Mouse (Mus musculus): ENCODE data around the gene Rps6ka1.
"Not testable (repeated sequence)": the region's sequence is repeated elsewhere in the genome, so short reads cannot be mapped to it uniquely, and the experiment has no call there.

Rps6ka1 gene

DNA sequence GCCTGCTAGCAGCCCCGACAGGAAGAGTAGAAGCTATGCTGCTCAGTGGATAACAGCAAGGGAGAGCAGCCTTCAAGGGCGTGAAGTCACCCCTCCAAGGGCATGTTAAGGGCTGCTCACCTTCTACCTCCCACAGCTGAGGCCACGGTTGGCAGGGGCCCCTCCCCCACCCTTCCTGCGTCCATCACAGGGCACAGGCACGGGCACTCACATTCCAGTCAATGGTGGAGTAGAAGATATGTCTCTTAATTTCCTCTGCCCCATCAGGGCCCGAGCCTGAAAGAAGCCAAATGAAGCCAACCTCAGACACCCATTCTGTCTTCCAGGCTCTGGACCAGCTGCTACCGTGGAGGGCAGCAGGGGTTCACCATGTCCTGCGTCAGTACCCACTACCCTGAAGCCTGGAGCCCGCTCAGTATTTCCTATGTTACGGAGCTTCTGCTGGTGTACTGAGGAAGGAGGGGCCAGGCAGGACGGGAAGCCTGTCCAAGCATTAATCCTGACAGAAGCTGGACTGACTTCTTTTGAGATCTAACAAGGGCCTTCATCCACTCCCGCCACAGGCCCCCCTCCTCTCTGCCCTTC is 23.7 kb downstream of the Rps6ka1 start:
- no peak for DNase-seq (ENCODE audit: low spot score in 2 of 2)

DNA sequence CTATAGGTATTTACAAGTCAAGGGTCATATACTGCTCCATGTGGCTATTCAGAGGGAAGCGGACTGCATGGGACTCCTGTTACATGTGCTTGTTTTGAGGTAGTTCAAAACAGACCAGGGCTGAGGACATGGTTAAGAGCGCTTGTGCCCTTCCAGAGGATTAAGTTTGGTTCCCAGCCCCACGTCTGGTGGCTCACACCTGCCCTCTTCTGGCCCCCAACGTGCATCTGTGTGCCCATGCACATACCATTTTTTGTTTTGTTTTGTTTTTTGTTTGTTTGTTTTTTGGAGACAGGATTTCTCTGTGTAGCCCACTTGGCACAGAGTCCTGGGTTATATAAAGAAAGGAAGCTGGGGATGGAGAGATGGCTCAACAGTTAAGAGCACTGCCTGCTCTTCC is 30.1 kb downstream of the Rps6ka1 start:
- DNase-seq (ENCODE audit: low spot score in 2 of 2), result no peak

DNA sequence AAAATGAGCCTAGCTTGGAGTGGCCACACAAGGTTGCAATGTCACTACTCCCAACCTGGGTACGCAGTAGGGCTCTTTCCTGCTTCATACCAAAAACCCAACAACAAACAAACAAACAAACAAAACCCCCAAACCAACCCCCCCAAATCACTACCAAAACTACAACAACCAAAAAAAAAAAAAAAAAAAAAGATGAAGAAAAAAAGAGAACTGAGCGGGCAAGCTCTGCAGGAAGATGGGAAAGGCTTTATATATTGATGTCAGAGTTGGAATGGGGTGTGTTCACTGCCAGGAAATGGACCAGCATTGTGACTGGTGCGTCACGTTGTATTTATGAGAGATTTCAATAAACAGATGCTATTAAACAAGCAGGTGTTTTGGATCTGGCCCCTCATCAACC is 33.0 kb downstream of the Rps6ka1 start:
- DNase-seq (ENCODE audit: low spot score in 2 of 2), result no peak

DNA sequence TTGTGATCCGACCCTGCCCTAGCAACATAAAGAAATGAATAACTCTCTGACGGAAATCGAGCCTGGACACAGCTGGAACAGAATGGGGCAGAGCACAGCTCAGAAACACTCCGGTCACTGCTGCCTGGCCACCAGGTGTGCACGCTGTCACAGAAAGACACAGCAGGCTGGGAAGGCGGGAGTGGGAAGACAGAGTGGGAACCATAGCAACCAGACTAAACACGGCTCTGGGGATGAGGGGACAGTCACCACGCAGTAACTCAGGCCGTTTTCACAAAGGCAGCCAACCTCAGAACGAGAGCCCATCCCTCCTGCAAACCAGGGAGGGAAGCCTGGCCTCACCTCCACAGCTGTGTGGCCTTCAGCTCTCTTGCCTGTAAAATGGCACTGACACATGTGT is 34.0 kb downstream of the Rps6ka1 start:
- DNase-seq (ENCODE audit: low spot score in 2 of 2), result peak in 1 of 2 experiments; percentile 14

DNA sequence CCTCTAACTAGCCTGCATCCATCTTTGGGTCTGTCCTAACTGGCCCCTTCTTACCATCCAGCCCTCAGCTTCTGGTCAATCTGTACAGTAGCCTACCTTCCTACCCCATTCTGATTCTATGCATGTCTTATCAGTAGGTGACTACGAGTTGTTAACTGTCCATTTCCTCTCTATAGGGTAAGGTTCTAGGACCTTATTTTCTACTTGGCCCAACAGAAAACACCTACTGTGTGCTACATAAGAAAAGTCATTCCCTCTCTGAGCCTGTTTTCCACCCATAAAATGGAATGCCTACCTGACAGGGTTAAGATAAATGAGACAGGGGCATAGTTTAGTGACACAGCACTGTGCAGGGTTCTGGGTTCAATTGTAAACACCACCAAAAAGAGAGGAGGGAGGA is 41.0 kb downstream of the Rps6ka1 start:
- no peak for DNase-seq (ENCODE audit: low spot score in 2 of 2)

DNA sequence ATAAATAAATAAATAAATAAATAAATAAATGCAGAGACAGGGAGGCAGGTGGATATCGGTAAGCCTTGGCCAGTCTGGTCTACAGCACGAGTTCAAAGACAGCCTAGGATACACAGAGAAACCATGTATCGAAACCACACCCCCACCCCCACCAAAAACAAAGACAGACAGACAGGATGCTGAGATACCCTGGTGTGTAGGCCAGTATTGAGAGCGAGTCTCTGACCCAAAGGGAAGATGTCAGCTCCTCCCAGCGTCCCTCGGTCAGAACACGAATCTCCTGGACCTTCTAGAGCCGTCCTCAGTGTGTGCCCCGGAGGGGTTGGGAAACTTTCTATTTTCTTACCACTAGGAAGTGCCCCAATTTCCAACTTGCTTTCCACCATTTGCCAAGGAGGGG is 42.5 kb downstream of the Rps6ka1 start:
- DNase-seq (ENCODE audit: low spot score in 2 of 2), result no peak

DNA sequence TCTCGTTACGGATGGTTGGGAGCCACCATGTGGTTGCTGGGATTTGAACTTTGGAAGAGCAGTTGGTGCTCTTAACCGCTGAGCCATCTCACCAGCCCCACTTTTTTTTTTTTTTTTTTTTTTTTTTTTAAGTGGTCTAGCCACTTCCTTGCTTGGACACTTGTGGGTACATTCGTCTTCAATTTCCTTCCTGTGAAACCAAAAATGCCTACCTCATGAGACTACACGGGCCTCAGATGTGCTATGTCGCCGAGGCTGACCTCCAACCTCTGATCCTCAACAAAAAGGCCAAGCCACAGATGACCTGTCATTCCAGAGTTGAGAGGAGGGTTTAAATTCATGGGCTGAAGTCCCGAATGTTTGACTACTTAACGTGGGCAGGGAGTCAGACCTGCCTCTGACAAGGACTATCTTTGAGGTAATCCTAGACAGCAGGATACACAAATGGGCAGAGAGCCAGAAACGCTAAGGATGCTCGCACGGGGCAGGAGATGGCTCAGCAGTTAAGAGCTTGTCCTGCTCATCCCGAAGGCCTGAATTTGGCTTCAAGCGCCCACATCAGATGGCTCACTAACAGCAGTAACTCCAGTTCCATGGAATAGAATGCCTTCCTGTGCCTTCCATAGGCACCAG is 43.3 kb downstream of the Rps6ka1 start:
- no peak for DNase-seq (ENCODE audit: low spot score in 2 of 2)

DNA sequence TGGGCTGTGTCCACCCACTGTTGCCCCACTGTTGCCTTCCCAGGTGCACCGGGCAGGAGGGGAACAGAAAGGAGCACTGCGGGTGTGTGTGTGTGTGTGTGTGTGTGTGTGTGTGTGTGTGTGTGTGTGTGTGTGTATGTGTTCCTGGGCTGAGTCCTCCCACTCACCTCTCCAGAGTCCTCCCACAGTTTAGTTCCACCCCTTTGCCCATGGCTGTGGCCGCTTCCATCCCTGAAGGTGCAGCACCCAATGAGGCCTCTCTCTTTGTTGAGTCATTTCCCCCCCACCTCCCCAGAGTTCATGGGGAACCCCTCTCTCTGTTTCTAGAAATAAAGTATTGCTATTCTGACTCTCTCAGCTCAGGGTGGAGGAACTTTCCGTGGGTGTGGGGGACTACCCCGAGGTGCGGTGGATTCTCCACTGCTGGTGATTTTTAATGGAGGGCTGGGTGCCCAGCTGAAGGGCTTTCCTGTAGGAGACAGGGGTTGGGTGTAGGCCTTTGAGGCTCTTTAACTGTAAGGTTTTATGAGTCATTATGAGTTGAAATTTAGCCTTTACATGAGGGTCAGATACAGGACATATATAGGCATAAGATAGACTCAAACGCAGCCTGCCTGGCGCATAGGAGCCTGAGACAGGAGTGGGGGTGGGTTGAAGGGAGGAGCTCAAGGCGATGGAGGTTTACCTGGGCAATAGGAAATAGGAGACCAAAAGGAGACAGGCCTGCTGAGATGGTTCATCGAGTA is 44.4 kb downstream of the Rps6ka1 start:
- DNase-seq (ENCODE audit: low spot score in 2 of 2), result no peak

DNA sequence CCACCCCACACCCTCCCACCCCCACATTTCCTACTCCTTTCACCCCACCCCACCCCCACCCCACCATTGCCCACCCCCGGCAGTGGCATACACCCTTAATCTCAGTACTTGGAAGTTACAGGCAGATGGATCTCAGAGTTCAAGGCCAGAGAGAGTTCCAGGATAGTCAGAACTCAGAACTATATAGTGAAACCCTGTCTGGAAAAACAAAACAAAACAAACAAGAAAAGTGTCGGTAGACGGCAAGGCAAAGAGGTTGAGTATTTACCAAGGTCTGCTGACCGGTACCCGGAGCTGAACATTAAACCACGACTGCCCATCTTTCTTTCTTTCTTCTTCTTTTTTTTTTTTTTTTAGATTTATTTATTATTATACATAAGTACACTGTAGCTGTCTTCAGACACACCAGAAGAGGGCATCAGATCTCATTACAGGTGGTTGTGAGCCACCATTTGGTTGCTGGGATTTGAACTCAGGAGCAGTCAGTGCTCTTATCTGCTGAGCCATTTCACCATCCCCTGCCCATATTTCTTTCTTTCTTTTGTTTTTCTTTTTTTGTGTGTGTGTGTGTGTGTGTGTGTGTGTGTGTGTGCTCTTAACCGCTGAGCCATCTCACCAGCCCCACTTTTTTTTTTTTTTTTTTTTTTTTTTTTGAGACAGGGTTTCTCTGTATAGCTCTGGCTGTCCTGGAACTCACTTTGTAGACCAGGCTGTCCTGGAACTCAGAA is 45.7 kb downstream of the Rps6ka1 start:
- not testable (repeated sequence) for DNase-seq (ENCODE audit: low spot score in 2 of 2)

DNA sequence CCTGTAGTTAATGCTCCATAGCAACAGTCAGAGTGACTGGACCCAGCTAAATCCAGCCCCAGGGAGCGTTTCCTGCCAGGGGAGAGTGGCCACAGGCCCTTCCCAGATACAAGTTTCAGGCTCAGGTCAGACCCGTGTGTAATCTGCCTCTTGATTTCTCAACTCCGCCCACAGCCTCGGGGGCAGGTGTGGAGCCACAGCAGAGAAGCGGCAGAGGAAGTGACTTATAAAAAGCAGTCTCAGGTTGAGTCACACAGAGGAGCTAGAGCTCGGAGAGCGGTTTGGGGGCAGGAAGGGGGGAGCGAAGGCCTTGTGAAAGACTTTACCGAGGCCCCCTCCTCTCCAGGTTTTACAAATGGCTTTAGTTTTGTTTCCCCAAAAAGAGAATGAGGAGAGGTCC is 46.6 kb downstream of the Rps6ka1 start:
- DNase-seq (ENCODE audit: low spot score in 2 of 2), result peak; percentile 40 to 48

DNA sequence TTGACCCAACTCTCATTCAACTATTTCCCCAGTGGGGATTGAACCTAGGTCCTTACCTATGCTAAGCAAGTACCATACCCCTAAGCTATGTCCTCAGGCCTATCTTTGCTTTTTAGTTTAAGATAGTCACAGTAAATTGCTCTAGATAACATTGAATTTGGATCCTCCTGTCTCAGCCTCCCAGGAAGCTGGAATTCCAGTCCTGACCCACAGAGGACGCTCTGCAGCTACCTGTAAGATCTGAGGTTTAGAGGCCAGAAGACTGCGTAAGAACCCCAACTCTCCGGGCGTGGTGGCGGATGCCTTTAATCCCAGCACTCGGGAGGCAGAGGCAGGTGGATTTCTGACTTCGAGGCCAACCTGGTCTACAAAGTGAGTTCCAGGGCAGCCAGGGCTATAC is 47.1 kb downstream of the Rps6ka1 start:
- DNase-seq (ENCODE audit: low spot score in 2 of 2), result no peak

DNA sequence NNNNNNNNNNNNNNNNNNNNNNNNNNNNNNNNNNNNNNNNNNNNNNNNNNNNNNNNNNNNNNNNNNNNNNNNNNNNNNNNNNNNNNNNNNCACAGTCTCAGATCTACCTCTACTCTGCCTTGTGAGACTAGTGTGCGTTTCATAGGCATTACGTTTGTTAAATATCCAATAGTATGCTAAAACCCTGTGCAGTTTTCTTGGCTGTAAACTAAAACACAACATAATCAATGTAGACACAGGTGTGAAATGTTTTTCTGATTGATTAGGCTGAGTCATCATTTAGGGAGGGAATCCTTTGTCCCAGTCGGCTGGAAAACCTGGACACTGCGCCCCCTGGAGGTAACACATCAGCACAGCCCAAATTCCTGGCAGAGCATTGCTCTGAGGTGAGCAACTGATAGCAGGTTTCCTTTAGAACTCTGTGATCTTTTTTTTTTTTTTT is 48.2 kb downstream of the Rps6ka1 start:
- DNase-seq (ENCODE audit: low spot score in 2 of 2), result no peak

DNA sequence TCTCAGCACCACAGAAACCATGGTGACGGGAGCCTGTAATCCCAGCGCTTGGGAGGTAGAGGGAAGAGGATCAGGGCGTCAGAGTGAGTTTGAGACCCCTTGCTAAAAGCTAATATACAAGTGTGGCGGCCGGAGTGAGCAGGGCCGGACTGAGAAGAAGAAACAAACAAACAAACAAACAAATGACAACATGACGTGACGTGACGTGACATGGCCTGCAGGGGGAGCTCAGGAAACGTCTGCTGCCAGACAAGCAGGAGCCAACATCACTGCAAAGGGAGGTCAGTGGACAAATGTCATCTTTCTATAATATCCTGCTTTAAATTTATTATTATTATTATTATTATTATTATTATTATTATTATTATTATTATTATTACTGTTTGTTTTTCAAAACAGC is 51.0 kb downstream of the Rps6ka1 start:
- DNase-seq (ENCODE audit: low spot score in 2 of 2), result no peak

DNA sequence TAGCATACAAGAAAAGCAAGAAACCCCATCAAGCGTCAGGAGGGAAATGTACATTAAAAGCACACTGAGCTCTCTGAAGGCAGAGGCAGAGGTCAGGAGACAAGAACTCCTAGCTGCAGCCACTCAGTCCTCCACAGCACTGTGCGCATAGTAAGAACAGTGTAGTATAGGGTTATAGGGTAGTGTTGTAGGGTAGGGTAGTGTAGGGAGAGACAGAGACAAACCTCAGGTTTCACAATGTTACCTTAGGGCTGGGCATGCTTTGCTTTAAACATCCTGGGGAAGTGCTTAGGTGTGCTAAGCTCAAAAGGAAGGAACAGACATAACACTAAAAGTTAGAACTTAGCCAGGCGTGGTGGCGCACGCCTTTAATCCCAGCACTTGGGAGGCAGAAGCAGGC is 52.4 kb downstream of the Rps6ka1 start:
- no peak for DNase-seq (ENCODE audit: low spot score in 2 of 2)

DNA sequence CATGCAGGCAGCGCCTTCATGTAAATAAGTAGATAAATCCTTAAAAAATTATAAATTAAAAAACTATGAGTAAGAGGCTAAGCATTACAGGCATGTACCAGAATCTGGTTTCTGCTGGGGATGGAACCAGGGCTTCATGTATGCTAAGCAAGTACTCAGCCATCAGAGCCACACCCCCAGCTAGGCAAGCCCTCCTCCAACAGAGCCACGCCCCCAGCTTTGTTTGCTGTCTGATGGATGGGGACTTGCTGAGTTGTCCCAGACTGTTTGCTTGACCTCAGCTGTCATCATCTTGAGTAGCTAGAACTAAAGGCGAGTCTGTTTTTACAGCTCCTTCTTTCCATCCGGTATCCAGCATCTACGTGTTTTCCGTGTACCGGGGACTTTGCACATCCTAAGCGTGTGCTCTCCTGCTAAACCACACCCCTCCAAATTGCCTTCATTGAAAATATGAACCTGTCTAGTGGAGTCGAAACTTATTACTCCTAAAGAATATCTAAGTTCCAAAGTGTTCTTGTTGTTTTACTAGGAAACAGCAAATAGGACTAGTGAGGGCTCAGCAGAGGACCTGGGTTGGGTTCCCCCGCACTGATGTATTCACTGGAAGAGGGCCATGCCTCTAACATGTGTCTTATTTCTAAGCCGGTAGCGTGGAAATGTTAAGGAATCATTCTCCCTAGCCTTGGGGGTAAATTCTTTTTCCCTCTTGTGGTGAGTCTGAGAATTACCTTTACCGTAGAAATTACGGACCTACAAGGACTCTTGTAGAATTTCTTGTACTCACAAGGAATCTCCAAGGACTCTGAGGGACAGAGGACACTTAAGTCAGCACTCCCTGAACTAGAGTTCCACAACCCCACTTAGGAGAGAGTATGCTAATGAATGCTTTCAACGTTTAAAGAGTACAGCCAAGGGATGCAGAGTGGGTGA is 54.4 kb downstream of the Rps6ka1 start:
- DNase-seq (ENCODE audit: low spot score in 2 of 2), result no peak

DNA sequence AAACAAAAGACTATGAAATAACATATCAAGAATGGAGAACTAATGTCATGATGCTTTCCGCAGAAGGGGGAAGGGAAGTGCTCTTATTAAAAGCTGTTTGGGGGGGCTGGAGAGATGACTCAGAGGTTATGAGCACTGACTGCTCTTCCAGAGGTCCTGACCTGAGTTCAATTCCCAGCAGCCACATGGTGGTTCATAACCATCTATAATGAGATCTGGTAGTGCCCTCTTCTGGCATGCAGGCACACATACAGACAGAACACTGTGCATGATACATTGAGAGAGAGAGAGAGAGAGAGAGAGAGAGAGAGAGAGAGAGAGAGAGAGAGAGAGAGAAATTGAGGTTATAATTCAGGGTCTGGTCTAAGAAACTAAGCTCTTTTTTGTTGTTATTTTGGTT is 57.1 kb downstream of the Rps6ka1 start:
- no peak for DNase-seq (ENCODE audit: low spot score in 2 of 2)

DNA sequence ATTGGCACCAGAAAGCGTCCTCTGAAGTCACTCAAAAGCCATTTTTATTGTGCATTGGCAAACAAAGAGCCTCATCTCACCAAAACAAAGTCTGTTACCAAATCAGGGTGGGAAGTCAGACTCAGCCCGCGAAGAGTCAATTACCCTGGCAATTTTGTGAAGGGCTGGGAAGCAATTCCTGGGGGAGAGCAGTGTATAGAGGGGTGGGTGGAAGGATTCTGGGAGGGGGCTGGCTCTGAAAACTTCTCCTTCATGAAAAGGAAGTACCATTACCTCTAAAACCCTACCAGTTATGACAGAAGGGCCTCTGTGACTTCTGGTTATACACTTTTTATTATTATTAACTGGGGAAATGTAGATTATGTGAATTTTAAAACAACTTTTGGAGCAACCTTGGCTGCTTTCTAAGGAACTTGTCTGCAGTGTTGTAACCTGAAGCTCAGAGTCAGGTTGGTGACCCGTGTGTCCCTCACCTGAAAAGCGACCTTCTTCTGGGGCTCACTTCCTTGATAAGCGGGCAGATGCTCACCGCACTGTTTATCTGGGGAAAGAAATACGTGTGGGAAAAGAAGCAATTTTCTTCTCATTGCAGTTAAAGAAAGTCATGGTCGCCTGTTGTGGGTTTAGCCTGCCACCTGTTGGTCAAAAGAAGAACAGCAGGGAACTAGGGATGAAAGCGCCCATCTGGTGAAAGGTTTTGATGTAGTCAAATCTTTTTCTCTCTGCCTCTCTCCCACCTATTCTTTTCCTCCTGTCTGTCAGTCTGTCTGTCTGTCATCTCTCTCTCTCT is 58.1 kb downstream of the Rps6ka1 start:
- peak; percentile 72 to 84 for DNase-seq (ENCODE audit: low spot score in 2 of 2)

DNA sequence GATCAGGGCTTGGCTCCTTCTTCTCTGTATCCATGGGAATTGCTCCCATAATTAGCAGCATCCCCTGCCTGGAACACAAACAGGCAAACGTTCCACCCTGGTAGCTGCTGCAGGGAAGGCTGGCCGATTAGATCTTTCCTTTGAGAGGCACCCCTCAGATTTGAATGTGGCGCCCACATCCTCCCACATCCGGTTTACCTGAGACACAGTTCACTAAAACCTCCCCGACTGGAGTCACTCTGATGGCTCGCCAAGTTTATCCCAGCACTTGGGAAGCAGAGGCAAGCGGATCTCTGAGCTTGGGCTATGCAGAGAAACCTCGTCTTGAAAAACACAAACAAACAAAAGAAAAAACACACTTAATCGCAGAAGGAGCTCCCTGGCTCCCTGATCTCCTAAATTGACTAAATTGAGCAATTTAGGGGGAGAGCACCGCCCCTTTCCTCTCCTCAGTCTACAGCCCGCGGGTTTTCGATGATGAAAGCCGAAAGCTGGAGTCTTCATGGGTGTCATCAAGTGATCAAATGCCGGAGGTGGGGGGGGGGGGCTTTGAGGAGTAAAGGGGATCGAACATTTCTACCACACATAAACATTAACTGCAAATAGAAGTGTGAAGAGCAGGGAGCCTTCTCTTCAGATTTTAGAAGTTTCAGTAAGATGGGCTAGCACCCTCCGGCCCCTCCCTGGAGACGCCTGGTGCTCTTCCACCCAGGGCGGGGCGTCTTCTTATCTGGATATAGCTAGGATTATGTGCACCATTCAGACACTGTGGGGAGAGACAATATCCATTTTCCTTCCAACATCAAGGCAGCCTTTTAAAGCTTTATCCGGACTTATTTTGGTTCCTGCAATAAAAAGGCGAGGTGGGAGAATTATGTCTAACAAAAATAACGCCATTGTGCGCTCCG is 59.5 kb downstream of the Rps6ka1 start:
- DNase-seq (ENCODE audit: low spot score in 2 of 2), result no peak

DNA sequence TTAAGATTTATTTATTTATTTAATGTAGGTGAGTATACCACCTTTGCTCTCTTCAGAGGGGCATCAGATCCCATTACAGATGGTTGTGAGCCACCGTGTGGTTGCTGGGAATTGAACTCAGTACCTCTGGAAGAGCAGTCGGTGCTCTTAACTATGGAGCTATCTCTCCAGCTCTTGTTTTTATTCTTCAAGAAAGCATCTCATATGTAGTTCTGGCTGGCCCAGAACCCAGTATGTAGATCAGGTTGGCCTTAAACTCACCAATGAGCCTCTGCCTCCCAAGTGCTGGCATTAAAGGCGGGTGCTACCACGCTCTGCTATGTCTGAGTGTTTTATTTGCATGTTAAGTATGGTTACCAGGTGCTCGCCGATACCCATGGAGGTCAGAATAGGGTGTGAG is 60.2 kb downstream of the Rps6ka1 start:
- no peak for DNase-seq (ENCODE audit: low spot score in 2 of 2)

DNA sequence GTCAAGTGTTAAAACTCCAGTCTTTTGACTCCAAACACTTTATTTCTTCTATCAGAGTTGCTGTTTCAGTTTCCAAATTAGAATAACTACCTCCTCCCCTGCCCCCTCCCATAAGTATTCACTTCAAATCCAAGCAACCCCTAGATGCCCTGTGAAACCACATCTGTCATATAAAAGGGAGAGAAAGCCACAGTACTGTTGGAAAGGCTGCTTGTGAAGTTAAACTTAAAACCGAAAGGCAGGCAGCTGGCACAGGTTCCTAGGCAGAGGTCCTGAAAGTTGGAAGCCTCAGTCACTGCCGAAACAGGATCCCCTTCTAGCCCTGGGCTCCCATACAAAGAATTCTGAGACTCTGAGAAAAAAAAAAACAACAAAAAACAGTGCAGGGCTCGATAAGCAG is 61.9 kb downstream of the Rps6ka1 start:
- DNase-seq (ENCODE audit: low spot score in 2 of 2), result no peak
